ENCODE assay signal across 8 mouse cellular contexts in the genomic region with DNA sequence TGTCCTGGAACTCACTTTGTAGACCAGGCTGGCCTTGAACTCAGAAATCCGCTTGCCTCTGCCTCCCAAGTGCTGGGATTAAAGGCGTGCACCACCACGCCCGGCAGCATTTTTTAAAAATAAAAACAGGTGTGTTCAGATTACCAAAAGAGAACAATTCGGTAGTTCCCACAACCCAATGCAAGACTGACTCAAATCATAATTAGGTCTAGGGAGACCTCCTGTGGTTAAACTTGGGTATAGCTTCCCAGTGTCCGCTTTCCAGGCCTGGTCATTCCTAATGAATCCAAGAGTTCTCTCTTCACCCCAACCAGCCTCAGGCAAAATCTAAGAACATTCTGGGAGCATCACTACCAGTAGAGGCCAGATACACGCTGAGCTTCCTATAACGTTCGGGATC. TPM values are rescaled to one million over a fixed set of nuclear protein-coding genes. Genes with fewer than 3 reads are reported as not detected.
DNase-seq lines count a peak whose midpoint lies in the region; ATAC-seq and TF ChIP-seq lines count a peak whose summit lies in the region.

No protein-coding gene starts in this region.

- no peaks in the 10 kb centered on the region for H3K36me3 ChIP-seq in heart, adult 2 months (ENCODE audit: control insufficient read depth, insufficient read depth, low read length)
- no peaks in the 10 kb centered on the region for H3K36me3 ChIP-seq in heart, embryonic 11.5 days (ENCODE audit: control insufficient read depth, insufficient read depth, low read length)

- no peak overlapping the region for H3K9ac ChIP-seq in heart, adult 2 months (ENCODE audit: low read depth, low read length)
- no peak overlapping the region for H3K9ac ChIP-seq in heart, embryonic 11.5 days (ENCODE audit: low read depth, low read length)

- no peak for TF ChIP-seq POLR2A in heart, adult 2 months (IDR thresholded peaks at IDR 0.05; ENCODE audit: insufficient read depth, low read depth, low read length)

- intact Hi-C loops in heart, adult 2 months (cut with DNase I): loop anchor here (2.0 to 5.0 kb wide), 2 partner anchors 174 to 438 kb away; no protein-coding TSS in a partner anchor

- no peak for ATAC-seq in heart, embryonic 11.5 days (replicated peaks; ENCODE audit: insufficient number of reproducible peaks, low FRiP score, low TSS enrichment)
- ATAC-seq in megakaryocyte-erythroid progenitor cell, adult 5-6 weeks (replicated peaks; ENCODE audit: low FRiP score, low TSS enrichment, poor library complexity, severe bottlenecking): peak; percentile 67

- no peaks in the 10 kb centered on the region for H3K9me3 ChIP-seq in heart, embryonic 11.5 days (replicated peaks; ENCODE audit: control insufficient read depth, low read length)

- no peaks in the 10 kb centered on the region for H3K79me2 ChIP-seq in heart, adult 2 months (replicated peaks; ENCODE audit: control insufficient read depth, insufficient read depth, low read length)

- no peak overlapping the region for H3K4me3 ChIP-seq in heart, adult 2 months
- no peak overlapping the region for H3K4me3 ChIP-seq in heart, embryonic 11.5 days (ENCODE audit: low read depth, low read length)
- no peak overlapping the region for H3K4me3 ChIP-seq in layer of hippocampus, adult 2 months

- TF ChIP-seq CTCF in heart, adult 2 months (IDR thresholded peaks at IDR 0.05): peak; percentile 91
- peak; percentile 91 for TF ChIP-seq CTCF in layer of hippocampus, adult 2 months (conservative IDR thresholded peaks at IDR 0.05)

- no peak overlapping the region for H3K4me2 ChIP-seq in heart, embryonic 11.5 days

- H3K27me3 ChIP-seq in heart, adult 2 months (ENCODE audit: control insufficient read depth, insufficient read depth, low read length): no peaks in the 10 kb centered on the region
- H3K27me3 ChIP-seq in heart, embryonic 11.5 days (ENCODE audit: control insufficient read depth, insufficient read depth, low read length): no peaks in the 10 kb centered on the region

- no peak overlapping the region for H3K27ac ChIP-seq in heart, adult 2 months
- no peak overlapping the region for H3K27ac ChIP-seq in heart, embryonic 11.5 days (ENCODE audit: low read depth, low read length)
- H3K27ac ChIP-seq in layer of hippocampus, adult 2 months: no peak overlapping the region

- H3K4me1 ChIP-seq in heart, adult 2 months (ENCODE audit: control insufficient read depth, insufficient read depth, low read length): peaks cover 1% of the 10 kb centered on the region
- no peaks in the 10 kb centered on the region for H3K4me1 ChIP-seq in heart, embryonic 11.5 days (ENCODE audit: control insufficient read depth, insufficient read depth, low read length)

- no peak for TF ChIP-seq EP300 in heart, adult 2 months (IDR thresholded peaks at IDR 0.05; ENCODE audit: insufficient read depth, low read depth, low read length)

- DNase-seq in heart, adult 2 months: peak; percentile 48 to 50
- peak; percentile 13 for DNase-seq in T-cell, adult 2 months (ENCODE audit: low spot score)
- DNase-seq in embryo, embryonic 11 days: peak; percentile 82
- DNase-seq in heart, postnatal 4 days: peak; percentile 76
- DNase-seq in layer of hippocampus, adult 2 months (ENCODE audit: low spot score in 2 of 2): peak; percentile 47 to 76
- peak; percentile 49 for DNase-seq in testis, postnatal 10 days (ENCODE audit: low spot score)

- 9% methylated on average over 9 of the region's 9 CpGs for WGBS in heart, adult 2 months
- WGBS in heart, embryonic 11.5 days (ENCODE audit: insufficient replicate concordance): 23% methylated on average over 9 of the region's 9 CpGs

RNA-seq across cellular contexts. Expression of a gene that starts 17.0 kb away (rescaled TPM):
- 10 to 100 TPM; 11.6 to 26.3 TPM for total RNA-seq in heart, adult 2 months (2021)
- 7.9 and 12.2 TPM in 2 replicates for polyA plus RNA-seq in heart, adult 2 months (2012; rRNA removed)
- 16.8 and 23.9 TPM in 2 replicates for polyA plus RNA-seq in heart, embryonic 11.5 days (2014; fragmentation: Nextera tagmentation; extraction: Ambion mirVana)
- 10 to 100 TPM; 18.9 to 22.7 TPM for total RNA-seq in heart, postnatal 4 days (2021)
- total RNA-seq in layer of hippocampus, adult 2 months (2021): 10 to 100 TPM; 23.3 to 23.6 TPM
- 0.79 and 1.0 TPM in 2 replicates for total RNA-seq in megakaryocyte-erythroid progenitor cell, adult 5-6 weeks (2014; fragmentation: Nextera tagmentation)
- total RNA-seq in megakaryocyte-erythroid progenitor cell, adult 5-6 weeks (2017): 1.0 TPM in 2 replicates

Comparison
In these comparisons a context has a peak if more than half of its experiments do, and no peak if none do; other contexts are left out.
1. DNase-seq: peak in every context shown above with its lines; median percentile 82 in embryo, embryonic 11 days; 76 in heart, postnatal 4 days; 62 in layer of hippocampus, adult 2 months; 49 in heart, adult 2 months; 49 in testis, postnatal 10 days; 13 in T-cell, adult 2 months.
2. RNA of a gene that starts 17.0 kb away (total RNA-seq): 11.6 to 26.3 TPM in heart, adult 2 months, 23.3 to 23.6 TPM in layer of hippocampus, adult 2 months and 18.9 to 22.7 TPM in heart, postnatal 4 days; 0.79 to 1.0 TPM in megakaryocyte-erythroid progenitor cell, adult 5-6 weeks; every median in the first group is over 4 times any median in the second.